Mouse (Mus musculus) spleen, adult 2 months (tissue): ENCODE results near the gene Hacd4. TPM values are rescaled to one million over a fixed set of nuclear protein-coding genes. Genes with fewer than 3 reads are reported as not detected.

Experiments
- DNase-seq, 2 experiments: peaks; one replicate each; pipeline versions ENCODE4 v3.0.0 to v3.0.0-alpha.2; 2012 to 2021; ENCODE audit warnings: low spot score in 2 of 2, low read depth in 1 of 2
- H3K27ac ChIP-seq: fragments of 200-500 bp; 2 replicates; pipeline ENCODE4 v1.5.1; 2012; ENCODE audit warnings: low read length, inconsistent platforms; ENCODE audit not compliant: insufficient read depth
- H3K27me3 ChIP-seq: fragments of 200-500 bp; 2 replicates; pipeline ENCODE4 v1.6.1; 2012; ENCODE audit warnings: mild to moderate bottlenecking, moderate library complexity, low read length, inconsistent platforms; ENCODE audit not compliant: control insufficient read depth, insufficient read depth
- H3K36me3 ChIP-seq: fragments of 200-500 bp; 2 replicates; pipeline ENCODE4 v1.6.1; 2012; ENCODE audit warnings: mild to moderate bottlenecking, low read length, inconsistent platforms; ENCODE audit not compliant: control insufficient read depth, insufficient read depth
- H3K4me1 ChIP-seq: fragments of 200-500 bp; 2 replicates; pipeline ENCODE4 v1.6.1; 2011; ENCODE audit warnings: inconsistent platforms; ENCODE audit not compliant: control insufficient read depth, insufficient read depth, insufficient read length
- H3K4me3 ChIP-seq: fragments of 200-500 bp; 2 replicates; pipeline ENCODE4 v1.5.1; 2011; ENCODE audit warnings: mild to moderate bottlenecking, inconsistent platforms; ENCODE audit not compliant: insufficient read depth, insufficient read length; ENCODE audit errors: extremely low read depth
- CTCF ChIP-seq: fragments of 200-500 bp; IDR thresholded peaks from 2 replicates; pipeline ENCODE4 v1.5.1; 2011; ENCODE audit warnings: mild to moderate bottlenecking, inconsistent platforms; ENCODE audit not compliant: insufficient read depth, insufficient read length, insufficient replicate concordance; ENCODE audit errors: extremely low read depth
- POLR2A ChIP-seq: fragments of 200-500 bp; IDR thresholded peaks from 2 replicates; pipeline ENCODE4 v1.6.1; 2011; ENCODE audit warnings: low read depth, low read length, inconsistent platforms
- WGBS: fragments of 180-500 bp; shearing (Covaris S2); methylation state at CpG from one replicate; pipeline ENCODE4 v1.1.7; 2018; 5-methylcytosine and 5-hydroxymethylcytosine counted together
- polyA plus RNA-seq: library from polyadenylated mRNA; depleted of rRNA; stranded (reverse); fragments of >200 nt; gene quantifications from 2 replicates; pipeline ENCODE4 v1.2.3, GENCODE M21; 2012; rRNA removed

Gene Hacd4
- polyA plus RNA-seq, 1 experiment, result 2.1 TPM

DNA sequence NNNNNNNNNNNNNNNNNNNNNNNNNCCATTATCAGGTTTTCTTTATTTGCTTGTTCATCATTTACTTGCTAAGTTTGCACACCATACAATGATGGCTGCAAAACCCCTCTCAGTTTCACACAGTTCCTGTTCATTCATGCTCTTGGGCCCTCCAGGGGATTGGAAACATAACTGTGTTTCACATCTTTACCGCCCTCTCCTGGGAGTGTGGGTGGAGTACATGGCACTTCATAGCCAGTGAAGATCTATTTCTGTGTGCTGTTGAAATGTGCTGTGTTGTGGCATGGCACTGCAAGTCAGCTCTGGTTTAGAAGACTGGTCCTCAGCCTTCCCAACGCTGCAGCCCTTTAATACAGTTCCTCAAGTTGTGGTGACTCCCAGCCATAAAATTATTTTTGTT, 82.1 kb downstream of the Hacd4 start:
- Histone ChIP-seq H3K36me3 (no peaks in the 10 kb centered on the region), H3K4me3 (no peak overlapping the region), H3K4me1 (no peaks in the 10 kb centered on the region), H3K27ac (no peak overlapping the region), H3K27me3 (no peaks in the 10 kb centered on the region)
- TF ChIP-seq CTCF, result no peak
- no peak for TF ChIP-seq POLR2A
- 64% methylated on average over 2 of the region's 2 CpGs for WGBS
- no peak for DNase-seq

GRCm38 (mm10) chr4:88350910-88351309, 87.8 kb downstream of the Hacd4 start:
- Histone ChIP-seq H3K27me3 (no peaks in the 10 kb centered on the region), H3K27ac (no peak overlapping the region), H3K36me3 (no peaks in the 10 kb centered on the region), H3K4me3 (no peak overlapping the region), H3K4me1 (no peaks in the 10 kb centered on the region)
- DNase-seq, result peak; percentile 39 to 45
- TF ChIP-seq CTCF, result peak; percentile 82; the same call in 1 of the 2 replicates
- no peak for TF ChIP-seq POLR2A
- 5% methylated on average over 4 of the region's 4 CpGs for whole genome bisulfite sequencing

Other genes starting within 250 kb of the Hacd4 start
- gene Ifnb1, start 83.8 kb upstream of the Hacd4 start, polyA plus RNA-seq, result not detected in 2 replicates
- gene Ifna15, start 119.3 kb upstream of the Hacd4 start, polyA plus RNA-seq, result not detected in 2 replicates
- gene Ifna14, start 132.9 kb upstream of the Hacd4 start, polyA plus RNA-seq, result not detected in 2 replicates
- not detected in 2 replicates for gene Ifna9, start 153.5 kb upstream of the Hacd4 start, polyA plus RNA-seq
- not detected in 2 replicates for gene Ifna12, start 164.4 kb upstream of the Hacd4 start, polyA plus RNA-seq
- gene C87499, start 195.5 kb upstream of the Hacd4 start, polyA plus RNA-seq, result not detected in 2 replicates
- gene Ifna13, start 205.5 kb upstream of the Hacd4 start, polyA plus RNA-seq, result not detected in 2 replicates
- gene Ifna16, start 238.0 kb upstream of the Hacd4 start, polyA plus RNA-seq, result not detected in 2 replicates
- not detected in 2 replicates for gene Ifna2, start 245.0 kb upstream of the Hacd4 start, polyA plus RNA-seq